Mouse (Mus musculus) liver, adult (tissue): ENCODE measurements at regions not wholly inside any gene's neighbourhood (a gene's known extent, or its start where the extent isn't known, plus 50 kb on each side); places are given as distances from the start of the nearest gene placed in this dataset.

Experiments
- GATA4 ChIP-seq: IDR thresholded peaks from 2 replicates; pipeline ENCODE4 v1.6.1; 2014; ENCODE audit warnings: mild to moderate bottlenecking, low read length; ENCODE audit not compliant: insufficient replicate concordance

GRCm38 (mm10) chr10:20891426-20891825, 60.9 kb upstream of the Ahi1 start:
- TF ChIP-seq GATA4: no peak

- TF ChIP-seq GATA4: no peak
These were observed 68.7 kb upstream of the Ahi1 start for GRCm38 (mm10) chr10:20883618-20884017.

GRCm38 (mm10) chr10:20882599-20882998, 69.7 kb upstream of the Ahi1 start:
- no peak for TF ChIP-seq GATA4

GRCm38 (mm10) chr10:20880251-20880650, 72.1 kb upstream of the Ahi1 start:
- TF ChIP-seq GATA4: no peak

DNA sequence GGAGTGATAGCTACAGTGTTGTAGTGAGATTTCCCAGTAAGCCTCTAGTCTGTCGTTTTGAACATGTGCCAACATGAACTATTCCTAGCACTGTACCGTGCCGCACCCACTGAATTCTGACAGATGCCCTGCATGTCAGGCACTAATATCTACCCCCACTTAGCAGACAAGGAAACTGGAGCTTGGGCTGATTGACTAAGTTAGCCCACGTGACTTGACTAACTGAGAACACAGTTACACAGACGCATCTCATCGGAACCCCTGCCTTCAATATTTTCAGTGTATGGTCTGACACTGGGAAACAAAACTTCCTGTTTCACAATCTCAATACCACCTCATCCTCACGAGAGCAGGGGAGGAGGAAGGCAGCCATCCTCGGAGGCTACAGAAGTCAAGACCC, 72.9 kb upstream of the Ahi1 start:
- no peak for TF ChIP-seq GATA4

DNA sequence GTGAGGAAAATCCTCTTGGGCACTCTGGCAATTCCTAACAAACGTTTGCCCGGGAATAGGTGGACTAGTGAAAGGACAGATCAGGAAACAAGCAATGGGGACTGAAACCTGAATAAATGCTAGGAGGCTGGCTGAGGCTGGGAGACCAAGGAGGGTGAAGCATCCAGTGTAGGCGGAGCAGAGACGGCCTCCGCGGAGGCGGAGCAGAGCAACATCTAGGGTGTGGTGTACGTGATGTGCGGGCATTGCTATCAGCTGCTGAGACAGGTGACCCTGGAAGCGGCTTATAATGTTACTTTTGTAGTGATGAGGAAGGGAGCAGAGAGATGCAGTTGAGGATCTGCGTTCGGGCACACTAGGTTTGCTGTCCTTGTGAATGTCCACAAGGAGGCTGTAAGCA, 85.3 kb upstream of the Ahi1 start:
- no peak for TF ChIP-seq GATA4

- no peak for TF ChIP-seq GATA4
These were observed 87.3 kb upstream of the Ahi1 start for GRCm38 (mm10) chr10:20865031-20865430.

GRCm38 (mm10) chr10:20857413-20857812, 94.9 kb upstream of the Ahi1 start:
- no peak for TF ChIP-seq GATA4

- TF ChIP-seq GATA4: no peak
These were observed 97.6 kb upstream of the Ahi1 start for GRCm38 (mm10) chr10:20854621-20855363.

GRCm38 (mm10) chr10:20847287-20847686, 105.1 kb upstream of the Ahi1 start:
- TF ChIP-seq GATA4: no peak

DNA sequence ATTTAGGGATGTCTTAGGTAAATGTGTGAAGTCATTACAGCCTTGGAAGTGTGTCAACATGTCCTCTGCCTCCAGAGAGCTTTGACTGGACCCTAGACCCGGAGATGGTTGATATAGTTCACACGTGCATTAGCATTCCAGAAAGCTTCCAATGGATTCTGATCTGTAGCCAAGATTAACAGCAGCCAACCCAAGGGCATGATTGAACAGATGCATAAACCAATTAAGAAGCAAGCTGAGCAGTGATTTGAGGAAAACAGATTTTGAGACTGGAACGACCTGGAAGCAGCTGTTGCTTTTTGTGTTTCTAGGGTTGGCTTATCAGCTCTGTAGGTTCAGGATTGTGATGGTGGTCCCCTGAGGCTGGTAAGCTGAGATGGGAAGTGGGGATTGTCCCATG, 109.1 kb upstream of the Ahi1 start:
- TF ChIP-seq GATA4: no peak

GRCm38 (mm10) chr10:20842131-20842530, 110.2 kb upstream of the Ahi1 start:
- TF ChIP-seq GATA4: no peak

- TF ChIP-seq GATA4: no peak
These were observed 110.8 kb upstream of the Ahi1 start for GRCm38 (mm10) chr10:20841430-20842040.

DNA sequence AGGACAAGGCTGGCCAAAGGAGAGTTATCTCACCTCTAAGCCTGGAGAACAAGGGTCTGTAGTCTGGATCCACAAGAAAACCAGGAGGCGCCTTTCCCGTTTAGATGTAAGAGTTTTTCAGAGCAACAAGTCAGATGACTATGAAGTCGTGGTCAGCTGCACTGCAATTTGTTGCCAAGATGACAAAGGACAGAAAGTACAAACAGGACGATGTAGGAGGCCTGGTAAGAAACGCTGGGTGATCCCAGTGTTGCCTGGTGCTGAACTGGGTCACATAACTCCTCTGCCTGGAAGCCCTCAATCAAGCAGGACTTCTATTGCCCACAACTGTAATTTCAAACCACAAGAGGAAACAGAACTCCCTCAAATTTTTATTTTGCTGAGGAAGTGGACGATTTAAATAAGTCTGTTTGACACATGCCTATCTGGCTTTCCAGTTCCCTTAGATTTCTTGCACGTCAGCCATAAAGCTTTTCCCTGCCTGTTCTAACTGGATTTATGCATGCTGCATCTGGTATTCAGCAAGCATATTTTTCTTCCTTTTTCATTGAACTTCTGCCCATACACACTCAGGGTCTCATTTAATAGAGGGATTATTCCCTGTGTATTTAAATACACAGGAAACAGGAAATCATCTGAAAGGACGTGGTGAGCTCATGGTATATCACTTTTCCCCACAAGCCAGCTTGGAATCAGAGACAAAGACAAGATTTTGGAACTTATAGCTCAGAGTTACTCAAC, 113.5 kb upstream of the Ahi1 start:
- no peak for TF ChIP-seq GATA4

DNA sequence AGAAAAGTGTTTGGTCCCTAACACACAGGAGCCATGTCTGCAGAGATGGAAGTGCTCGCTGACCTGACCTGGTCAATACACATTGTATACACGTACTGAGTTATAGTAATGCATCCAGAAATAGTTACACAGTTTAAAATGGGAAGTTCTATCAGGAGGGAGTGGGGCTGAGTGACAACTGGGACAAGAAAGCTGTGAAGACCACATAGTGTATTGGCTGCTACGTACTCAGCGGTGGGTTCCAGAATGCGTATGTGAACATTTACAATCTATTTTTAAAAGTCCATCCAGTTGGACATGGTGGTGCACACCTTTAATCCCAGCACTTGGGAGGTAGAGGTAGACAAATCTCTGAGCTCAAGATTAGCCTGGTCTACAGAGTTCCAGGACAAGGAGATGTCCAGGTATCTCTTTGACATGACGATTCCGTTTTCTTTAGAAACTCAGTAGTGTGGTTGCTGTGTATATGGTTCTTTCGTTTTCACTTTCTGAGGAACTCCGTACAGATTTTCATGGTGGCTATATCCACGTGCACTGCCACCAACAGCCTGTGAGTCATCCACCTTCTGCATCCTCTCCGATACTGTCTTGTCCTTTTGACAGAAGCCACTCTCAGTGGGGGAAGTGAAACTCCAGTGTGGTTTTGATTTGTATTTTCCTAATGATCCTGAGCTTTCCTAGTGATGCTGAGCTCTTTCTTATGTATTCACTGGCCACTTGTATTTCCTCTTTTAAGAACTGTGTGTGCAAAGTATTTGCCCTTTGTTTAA, 110.1 kb upstream of the Pde7b start:
- no peak for TF ChIP-seq GATA4
